Mouse (Mus musculus) forebrain, postnatal 0 days (tissue): Measurements from ENCODE around the gene Mob3c. TPM values are rescaled to one million over a fixed set of nuclear protein-coding genes. Genes with fewer than 3 reads are reported as not detected.

Source experiments
- ATAC-seq: fragments of 200-750 bp; cut with Nextera tagmentation; 2 replicates; pipeline ENCODE4 v1.8.0; 2017; ENCODE audit warnings: mild to moderate bottlenecking, moderate library complexity
- DNase-seq: peaks from one replicate; pipeline ENCODE4 v3.0.0-alpha.2; 2015
- H3K27ac ChIP-seq: fragments of 300-500 bp; sonication (generic); 2 replicates; pipeline ENCODE4 v1.5.1; 2014; ENCODE audit warnings: low read depth, mild to moderate bottlenecking, antibody characterized with exemption, low read length, moderate library complexity, mixed read lengths
- H3K27me3 ChIP-seq: fragments of 300-500 bp; sonication (generic); 2 replicates; pipeline ENCODE4 v1.6.1; 2014; ENCODE audit warnings: mild to moderate bottlenecking, low read length, mixed read lengths; ENCODE audit not compliant: insufficient read depth
- H3K36me3 ChIP-seq: fragments of 300-500 bp; sonication (generic); 2 replicates; pipeline ENCODE4 v1.6.1; 2014; ENCODE audit warnings: mild to moderate bottlenecking, moderate library complexity; ENCODE audit not compliant: insufficient read depth
- H3K4me1 ChIP-seq: fragments of 300-500 bp; sonication (generic); 2 replicates; pipeline ENCODE4 v1.6.1; 2014; ENCODE audit warnings: antibody characterized with exemption; ENCODE audit not compliant: insufficient read depth
- H3K4me2 ChIP-seq: fragments of 300-500 bp; sonication (generic); 2 replicates; pipeline ENCODE4 v1.6.1; 2014; ENCODE audit warnings: low read depth, mild to moderate bottlenecking, moderate library complexity
- H3K4me3 ChIP-seq: fragments of 300-500 bp; sonication (generic); 2 replicates; pipeline ENCODE4 v1.5.1; 2014; ENCODE audit warnings: low read depth, low read length, mixed read lengths
- H3K9ac ChIP-seq: fragments of 300-500 bp; sonication (generic); 2 replicates; pipeline ENCODE4 v1.6.1; 2014; ENCODE audit warnings: mild to moderate bottlenecking
- H3K9me3 ChIP-seq: fragments of 300-500 bp; sonication (generic); 2 replicates; pipeline ENCODE4 v1.6.1; 2016; ENCODE audit warnings: low read length
- CTCF ChIP-seq: sonication (generic); IDR thresholded peaks from 2 replicates; pipeline ENCODE4 v1.5.1; 2016; ENCODE audit warnings: antibody characterized with exemption, control low read depth, low read depth
- WGBS: fragments of 180-500 bp; shearing (Covaris S2); extraction: QIAGEN DNeasy Blood & Tissue Kit; methylation state at CpG from one replicate; pipeline ENCODE4 v1.1.7; 2014; 5-methylcytosine and 5-hydroxymethylcytosine counted together
- polyA plus RNA-seq: library from polyadenylated mRNA; unstranded; fragments of >200 nt; fragmentation: Nextera tagmentation; extraction: Ambion mirVana; gene quantifications from 2 replicates; pipeline ENCODE4 v1.2.1, GENCODE M21; 2015
- total RNA-seq: library from RNA; depleted of rRNA; stranded (reverse); fragments of >200 nt; gene quantifications from 2 replicates; pipeline ENCODE4 v1.2.3, GENCODE M21; 2014

The Mob3c gene
- total and polyA plus RNA-seq, 2 experiments from 2014 or later, result 3.0 to 9.0 TPM

GRCm38 (mm10) chr4:115790864-115791263 lies 37.0 kb upstream of the Mob3c start:
- ATAC-seq, result no peak
- H3K4me2 ChIP-seq, result no peak overlapping the region
- no peak overlapping the region for H3K27ac ChIP-seq
- no peak overlapping the region for H3K9ac ChIP-seq
- no peak for DNase-seq
- 78% methylated on average over 3 of the region's 3 CpGs for WGBS
- no peaks in the 10 kb centered on the region for H3K9me3 ChIP-seq
- H3K4me1 ChIP-seq, result peaks cover under 1% of the 10 kb centered on the region; the same call in 1 of the 2 replicates
- no peak for TF ChIP-seq CTCF
- H3K27me3 ChIP-seq, result no peaks in the 10 kb centered on the region
- H3K4me3 ChIP-seq, result no peak overlapping the region
- peaks cover 34% of the 10 kb centered on the region for H3K36me3 ChIP-seq

- no peaks in the 10 kb centered on the region for H3K4me1 ChIP-seq
- 94% methylated on average over 3 of the region's 3 CpGs for WGBS
- no peaks in the 10 kb centered on the region for H3K9me3 ChIP-seq
- H3K4me2 ChIP-seq, result no peak overlapping the region
- no peak for DNase-seq
- H3K4me3 ChIP-seq, result no peak overlapping the region
- H3K36me3 ChIP-seq, result peaks cover 52% of the 10 kb centered on the region
- TF ChIP-seq CTCF, result no peak
- H3K27ac ChIP-seq, result no peak overlapping the region
- no peaks in the 10 kb centered on the region for H3K27me3 ChIP-seq
- H3K9ac ChIP-seq, result no peak overlapping the region
- ATAC-seq, result no peak
Observed at GRCm38 (mm10) chr4:115795360-115795759, 32.5 kb upstream of the Mob3c start.

GRCm38 (mm10) chr4:115799981-115800380 lies 27.9 kb upstream of the Mob3c start:
- TF ChIP-seq CTCF, result no peak
- no peak for DNase-seq
- H3K36me3 ChIP-seq, result peaks cover 57% of the 10 kb centered on the region

GRCm38 (mm10) chr4:115812326-115812725 lies 15.6 kb upstream of the Mob3c start:
- WGBS, result 80% methylated on average over 4 of the region's 4 CpGs
- Histone ChIP-seq H3K9ac (no peak overlapping the region), H3K4me3 (no peak overlapping the region), H3K27ac (no peak overlapping the region), H3K4me2 (no peak overlapping the region), H3K36me3 (peaks cover 17% of the 10 kb centered on the region), H3K27me3 (no peaks in the 10 kb centered on the region), H3K4me1 (no peaks in the 10 kb centered on the region), H3K9me3 (no peaks in the 10 kb centered on the region)
- no peak for TF ChIP-seq CTCF
- ATAC-seq (no peak), DNase-seq (no peak)

More at GRCm38 (mm10) chr4:115799981-115800380, 27.9 kb upstream of the Mob3c start:
- no peaks in the 10 kb centered on the region for H3K4me1 ChIP-seq
- no peak overlapping the region for H3K4me3 ChIP-seq
- no peak for ATAC-seq
- H3K9me3 ChIP-seq, result no peaks in the 10 kb centered on the region
- H3K9ac ChIP-seq, result no peak overlapping the region
- 46% methylated on average over 3 of the region's 3 CpGs for WGBS
- H3K27me3 ChIP-seq, result no peaks in the 10 kb centered on the region
- no peak overlapping the region for H3K4me2 ChIP-seq
- no peak overlapping the region for H3K27ac ChIP-seq

GRCm38 (mm10) chr4:115815606-115816005 lies 12.3 kb upstream of the Mob3c start:
- Histone ChIP-seq H3K9me3 (no peaks in the 10 kb centered on the region), H3K27me3 (no peaks in the 10 kb centered on the region), H3K4me3 (no peak overlapping the region), H3K36me3 (peaks cover 17% of the 10 kb centered on the region), H3K27ac (no peak overlapping the region), H3K4me2 (no peak overlapping the region), H3K4me1 (no peaks in the 10 kb centered on the region), H3K9ac (no peak overlapping the region)
- DNase-seq, result no peak
- WGBS, result 94% methylated on average over 5 of the region's 5 CpGs
- ATAC-seq, result no peak
- TF ChIP-seq CTCF, result no peak

- H3K4me2 ChIP-seq, result no peak overlapping the region
- H3K4me1 ChIP-seq, result no peaks in the 10 kb centered on the region
- no peak for TF ChIP-seq CTCF
- 82% methylated on average over 3 of the region's 3 CpGs for WGBS
- no peak overlapping the region for H3K27ac ChIP-seq
- ATAC-seq, result no peak
- no peak for DNase-seq
- no peak overlapping the region for H3K9ac ChIP-seq
- H3K4me3 ChIP-seq, result no peak overlapping the region
- no peaks in the 10 kb centered on the region for H3K9me3 ChIP-seq
- 0 out of 2 replicates have a peak, but pooled peaks cover 5% of the 10 kb centered on the region for H3K36me3 ChIP-seq
- no peaks in the 10 kb centered on the region for H3K27me3 ChIP-seq
Observed at GRCm38 (mm10) chr4:115820199-115820598, 7.7 kb upstream of the Mob3c start.

- ATAC-seq, result no peak
- TF ChIP-seq CTCF, result no peak
- Histone ChIP-seq H3K27ac (no peak overlapping the region), H3K27me3 (no peaks in the 10 kb centered on the region), H3K9me3 (no peaks in the 10 kb centered on the region), H3K4me3 (no peak overlapping the region), H3K4me2 (no peak overlapping the region), H3K9ac (no peak overlapping the region), H3K36me3 (no peaks in the 10 kb centered on the region), H3K4me1 (no peaks in the 10 kb centered on the region)
- DNase-seq, result no peak
- 77% methylated on average over 3 of the region's 3 CpGs for WGBS
Observed at GRCm38 (mm10) chr4:115820944-115821343, 6.9 kb upstream of the Mob3c start.

GRCm38 (mm10) chr4:115821431-115821830 lies 6.5 kb upstream of the Mob3c start:
- ATAC-seq (no peak), DNase-seq (no peak)
- no peak overlapping the region for H3K4me2 ChIP-seq
- no peaks in the 10 kb centered on the region for H3K9me3 ChIP-seq
- no peaks in the 10 kb centered on the region for H3K36me3 ChIP-seq
- no peak for TF ChIP-seq CTCF
- no peaks in the 10 kb centered on the region for H3K4me1 ChIP-seq
- H3K27ac ChIP-seq, result no peak overlapping the region
- H3K4me3 ChIP-seq, result no peak overlapping the region
- H3K27me3 ChIP-seq, result no peaks in the 10 kb centered on the region
- H3K9ac ChIP-seq, result no peak overlapping the region
